Mouse (Mus musculus): Measurements from ENCODE around the gene Wdr61. TPM values are rescaled to one million over a fixed set of nuclear protein-coding genes. Genes with fewer than 3 reads are reported as not detected.

Wdr61 gene
- polyA plus RNA-seq, 1 experiment, result 66.1 TPM

DNA sequence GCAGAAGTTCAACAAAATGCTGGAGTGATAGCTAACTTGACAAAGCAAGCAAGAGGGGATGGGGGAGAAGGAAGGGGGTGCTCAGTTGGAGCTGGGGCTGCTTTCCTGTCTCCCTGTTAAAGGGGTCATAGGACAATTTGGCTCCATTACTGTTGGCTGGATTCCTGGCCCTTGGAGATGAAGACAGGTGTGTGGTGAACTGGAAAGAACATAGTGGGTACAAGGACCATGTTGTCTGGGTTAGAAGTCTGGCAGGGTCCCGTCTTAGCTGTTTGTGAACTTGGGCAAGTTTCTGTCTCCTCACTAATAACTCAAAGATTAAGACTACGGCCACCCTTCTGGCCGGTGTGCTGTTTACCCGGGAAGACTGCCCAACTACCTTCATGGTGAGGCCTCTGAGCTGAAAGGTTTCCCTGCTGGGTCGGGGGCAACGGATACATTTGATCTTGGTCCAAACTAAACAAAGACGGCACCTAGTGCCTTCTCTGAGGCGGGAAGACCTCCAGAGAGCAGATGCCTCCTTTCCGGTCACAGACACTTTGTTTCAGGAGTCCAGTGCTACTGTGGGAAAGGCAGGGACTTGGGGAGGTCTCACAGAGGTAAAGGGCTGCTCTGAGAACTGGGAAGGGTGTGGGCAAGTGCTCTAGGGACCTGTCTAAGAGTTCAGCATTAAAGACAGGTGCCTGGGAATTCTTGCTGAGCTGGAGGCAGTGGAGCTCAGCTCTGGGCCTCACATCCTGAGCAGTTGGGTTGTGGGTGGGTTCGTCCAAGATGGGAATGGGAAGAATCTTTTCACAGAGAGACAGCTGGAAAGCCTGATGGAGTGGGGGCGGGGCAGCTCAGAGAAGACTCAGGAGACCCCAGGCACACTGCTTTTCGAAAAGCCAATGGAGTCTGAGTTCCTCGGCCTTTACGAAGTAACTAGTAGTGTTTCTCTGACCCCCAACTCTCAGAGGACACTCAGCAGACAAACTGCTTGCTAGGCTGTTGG, 46.8 kb downstream of the Wdr61 start:
- DNase-seq (ENCODE audit: extremely low spot score in 1 of 2, low spot score in 1 of 2), result no peak

DNA sequence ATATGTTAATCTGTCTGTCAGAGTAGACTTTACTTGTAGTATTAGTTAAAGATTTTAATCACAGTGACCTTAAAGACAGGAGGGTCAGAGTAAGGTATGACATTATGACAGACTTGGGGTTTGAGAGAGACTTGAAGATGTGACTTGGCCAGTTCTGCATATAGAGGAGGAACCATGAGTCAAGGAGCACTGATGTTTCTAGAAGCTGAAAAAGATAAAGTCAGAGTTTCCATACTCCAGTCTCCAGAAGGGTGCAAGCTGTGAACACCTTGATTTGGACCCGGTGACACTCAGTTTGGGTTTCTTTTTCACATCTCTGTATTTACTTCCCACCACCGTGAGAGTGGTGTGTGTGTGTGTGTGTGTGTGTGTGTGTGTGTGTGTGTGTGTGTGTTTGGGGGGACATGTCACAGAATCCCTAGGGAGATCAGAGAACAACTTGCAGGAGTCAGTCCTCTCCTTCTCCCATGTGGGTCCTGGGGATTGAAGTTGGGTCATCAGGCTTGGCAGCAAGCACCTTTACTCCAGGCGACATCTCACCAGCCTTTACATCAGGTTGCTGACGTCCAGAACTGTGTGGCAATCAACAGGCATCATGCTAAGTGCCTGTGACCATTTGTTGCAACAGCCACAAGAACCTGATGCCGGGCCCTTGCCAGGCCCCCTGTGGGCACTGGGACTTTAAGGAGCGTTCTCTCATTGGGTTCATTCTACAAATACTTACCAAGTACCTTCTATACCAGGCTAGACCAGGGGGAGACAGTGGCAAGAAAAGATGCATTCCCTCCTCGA, 50.3 kb downstream of the Wdr61 start:
- DNase-seq (ENCODE audit: extremely low spot score in 1 of 2, low spot score in 1 of 2), result no peak

DNA sequence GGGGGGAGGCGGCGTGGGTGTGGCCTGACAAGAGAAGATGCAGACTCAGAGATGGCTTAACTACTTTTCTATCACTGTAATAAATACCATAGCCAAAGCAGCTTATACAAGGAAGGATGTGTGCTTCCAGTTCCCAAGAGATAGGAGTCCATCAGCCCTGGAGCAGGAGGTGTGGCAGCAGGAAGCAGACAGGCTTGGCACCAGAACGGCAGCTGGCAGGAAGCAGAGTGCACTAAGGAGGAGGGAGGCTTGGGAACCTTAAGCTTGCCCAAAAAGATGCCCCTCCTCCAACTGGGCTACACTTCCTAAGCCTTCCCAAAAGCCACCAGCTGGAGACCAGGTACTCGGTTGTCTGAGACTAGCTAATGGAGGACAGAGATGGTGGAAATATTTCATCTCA, 51.5 kb downstream of the Wdr61 start:
- no peak for DNase-seq (ENCODE audit: extremely low spot score in 1 of 2, low spot score in 1 of 2)

DNA sequence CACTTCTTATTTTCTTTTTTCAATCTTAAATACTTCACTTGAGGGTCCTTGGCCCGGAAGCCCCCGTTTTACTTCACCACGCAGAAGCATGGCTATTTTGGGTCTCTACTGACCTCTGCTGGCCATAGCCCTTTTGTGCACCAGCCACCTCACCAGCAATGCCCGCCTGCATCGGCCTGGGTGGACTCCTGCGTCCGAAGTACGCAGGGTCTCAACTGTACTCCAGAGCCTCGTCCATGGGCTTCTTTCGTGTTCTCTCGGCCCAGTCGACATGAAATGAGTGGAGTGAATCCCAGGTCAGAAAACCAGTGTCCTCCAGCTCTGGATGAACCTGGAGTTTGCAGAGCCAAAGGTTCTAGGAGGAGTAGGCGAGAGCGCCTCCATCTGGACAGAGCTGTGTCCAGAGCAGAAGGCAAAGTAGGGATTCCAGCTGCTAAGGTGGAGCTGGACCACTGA, 57.8 kb downstream of the Wdr61 start:
- peak in 1 of 2 experiments; percentile 86 for DNase-seq (ENCODE audit: extremely low spot score in 1 of 2, low spot score in 1 of 2)

DNA sequence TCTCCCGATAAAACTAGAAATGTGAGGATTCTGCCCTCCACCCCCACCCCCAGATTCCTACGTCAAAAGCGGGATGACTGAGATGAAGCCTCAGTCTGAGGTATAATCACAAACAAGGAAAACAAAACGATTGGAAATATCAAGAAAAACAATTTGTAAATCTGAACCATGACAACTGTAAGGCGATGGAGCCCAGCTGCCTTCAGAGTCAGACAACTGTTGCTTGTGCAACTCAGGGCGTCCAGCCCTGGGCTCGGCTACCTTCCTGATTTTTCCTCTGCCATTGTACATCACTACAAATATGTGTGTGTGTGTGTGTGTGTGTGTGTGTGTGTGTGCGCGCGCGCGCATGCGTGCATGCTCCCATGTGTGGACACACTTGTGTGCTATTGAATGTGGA, 60.4 kb downstream of the Wdr61 start:
- no peak for DNase-seq (ENCODE audit: extremely low spot score in 1 of 2, low spot score in 1 of 2)

DNA sequence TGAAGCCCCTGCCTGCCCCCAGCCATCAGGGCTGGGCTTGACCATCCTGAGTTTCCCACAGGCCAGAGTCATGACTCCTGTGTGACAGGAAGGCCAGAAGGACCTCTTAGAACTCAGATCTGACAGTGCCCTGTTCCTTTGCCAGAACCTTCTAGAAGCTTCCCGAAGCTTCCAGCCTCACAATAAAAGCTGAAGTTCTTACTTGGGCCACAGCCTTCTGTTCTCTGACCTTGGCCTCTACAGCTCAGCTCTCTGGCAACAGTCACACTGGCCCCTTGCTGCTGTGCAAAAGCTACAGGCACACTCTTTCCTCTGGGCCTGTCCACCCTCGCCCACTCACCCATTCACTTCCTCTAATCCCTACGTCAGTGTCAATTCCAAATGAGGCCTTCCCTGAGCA, 62.4 kb downstream of the Wdr61 start:
- no peak for DNase-seq (ENCODE audit: extremely low spot score in 1 of 2, low spot score in 1 of 2)

DNA sequence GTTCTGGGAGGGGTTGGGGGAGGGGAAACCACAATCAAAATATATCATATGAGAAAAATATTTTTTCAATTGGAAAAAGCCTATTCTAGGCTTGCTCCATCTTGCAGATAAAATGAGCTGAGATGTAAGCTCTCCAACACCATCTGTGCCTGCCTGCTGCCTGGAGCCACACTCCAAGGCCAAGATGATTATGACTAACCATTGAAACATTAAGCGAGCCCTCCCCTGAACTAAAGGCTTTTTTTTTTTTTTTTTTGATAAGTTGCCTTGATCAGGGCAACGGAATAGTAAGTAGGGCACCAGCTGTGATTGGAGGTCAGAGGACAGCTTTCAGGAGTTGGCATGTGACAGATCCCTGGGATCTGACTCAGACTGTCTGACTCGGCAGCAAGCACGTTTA, 65.9 kb downstream of the Wdr61 start:
- DNase-seq (ENCODE audit: extremely low spot score in 1 of 2, low spot score in 1 of 2), result peak; percentile 50 to 67

DNA sequence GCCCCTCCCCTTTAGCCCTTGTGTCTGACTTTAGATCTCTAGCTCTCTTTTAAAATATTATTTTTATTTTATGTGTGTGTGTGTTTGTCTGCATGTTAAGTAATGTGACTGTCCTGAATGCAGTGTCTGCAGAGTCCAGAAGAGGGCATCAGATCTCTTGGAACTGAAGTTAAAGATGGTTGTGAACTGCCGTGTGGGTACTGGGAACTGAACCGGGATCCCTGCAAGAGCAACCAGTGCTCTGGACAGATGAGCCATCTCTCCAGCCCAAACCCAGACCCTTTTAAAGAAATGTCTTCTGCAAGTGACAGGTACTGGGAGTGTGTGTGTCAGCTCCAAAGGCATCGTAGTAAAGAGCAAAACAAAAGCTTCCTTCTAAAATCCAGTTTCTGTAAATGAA, 68.2 kb downstream of the Wdr61 start:
- no peak for DNase-seq (ENCODE audit: extremely low spot score in 1 of 2, low spot score in 1 of 2)

Other genes with a start within 250 kb of the Wdr61 start
- 87.6 and 92.6 TPM in 2 replicates for gene Dmxl2, start 232.9 kb downstream of the Wdr61 start, polyA plus RNA-seq (2012; rRNA removed)
- gene Sh2d7, start 195.5 kb downstream of the Wdr61 start, polyA plus RNA-seq (2012; rRNA removed), result 0.06 TPM in 1 of 2 replicates, not detected in the other
- gene Cib2, start 174.3 kb downstream of the Wdr61 start, polyA plus RNA-seq (2012; rRNA removed), result 29.3 and 34.6 TPM in 2 replicates
- 177 and 196 TPM in 2 replicates for gene Idh3a, start 148.2 kb downstream of the Wdr61 start, polyA plus RNA-seq (2012; rRNA removed)
- 202 and 203 TPM in 2 replicates for gene Acsbg1, start 72.6 kb downstream of the Wdr61 start, polyA plus RNA-seq (2012; rRNA removed)
- gene Dnaja4, start 35.6 kb downstream of the Wdr61 start, polyA plus RNA-seq (2012; rRNA removed), result 46.2 and 46.6 TPM in 2 replicates
- gene Crabp1, start 30.2 kb upstream of the Wdr61 start, polyA plus RNA-seq (2012; rRNA removed), result 10.8 and 16.7 TPM in 2 replicates
- gene Ireb2, start 129.3 kb upstream of the Wdr61 start, polyA plus RNA-seq (2012; rRNA removed), result 26.9 and 30.1 TPM in 2 replicates
- 1.3 and 1.6 TPM in 2 replicates for gene Hykk, start 182.8 kb upstream of the Wdr61 start, polyA plus RNA-seq (2012; rRNA removed)
- 138 and 166 TPM in 2 replicates for gene Psma4, start 216.3 kb upstream of the Wdr61 start, polyA plus RNA-seq (2012; rRNA removed)
- gene AY074887, start 216.5 kb upstream of the Wdr61 start, polyA plus RNA-seq (2012; rRNA removed), result 0.34 TPM in 1 of 2 replicates, not detected in the other
- gene Chrna5, start 246.4 kb upstream of the Wdr61 start, polyA plus RNA-seq (2012; rRNA removed), result 1.5 and 2.2 TPM in 2 replicates